Mouse (Mus musculus) CH12.LX (cell line): ENCODE measurements at regions not wholly inside any gene's neighbourhood (a gene's known extent, or its start where the extent isn't known, plus 50 kb on each side); places are given as distances from the start of the nearest gene placed in this dataset.

ENCODE experiments used
- DNase-seq: peaks from one replicate; pipeline ENCODE4 v3.0.0-alpha.2; 2013; ENCODE audit errors: extremely low read depth
- H3K27ac ChIP-seq: 2 replicates; pipeline ENCODE4 v1.5.1; 2012; ENCODE audit warnings: low read depth, mild to moderate bottlenecking, control low read depth, moderate library complexity; ENCODE audit not compliant: insufficient read depth
- H3K27me3 ChIP-seq: replicated peaks from 2 replicates; pipeline ENCODE3; 2012; ENCODE audit warnings: inconsistent platforms
- H3K36me3 ChIP-seq, 2 experiments: replicated peaks in 1 of 2; 2 replicates each; pipeline versions ENCODE3 to v1.6.1; 2012; ENCODE audit warnings: inconsistent platforms in 1 of 2, low read length in 1 of 2, mild to moderate bottlenecking in 1 of 2, mixed read lengths in 1 of 2, moderate library complexity in 1 of 2; ENCODE audit not compliant: control insufficient read depth in 1 of 2, insufficient read depth in 1 of 2
- H3K4me1 ChIP-seq, 2 experiments: 2 replicates each; pipeline ENCODE4 v1.6.1; 2012; ENCODE audit warnings: inconsistent platforms in 1 of 2, moderate library complexity in 1 of 2; ENCODE audit not compliant: insufficient read depth in 2 of 2, control insufficient read depth in 1 of 2
- H3K4me2 ChIP-seq: 2 replicates; pipeline ENCODE4 v1.6.1; 2012; ENCODE audit warnings: low read depth, mild to moderate bottlenecking, control low read depth; ENCODE audit not compliant: poor library complexity, insufficient read depth, severe bottlenecking
- H3K4me3 ChIP-seq, 3 experiments: fragments of 150-350 bp in 1 of 3; sonication (generic) in 1 of 3; replicated peaks in 1 of 3; 2 replicates each; pipeline versions ENCODE3 to v1.5.1; 2011 to 2012; ENCODE audit warnings: low read depth in 2 of 3, low read length in 2 of 3, mild to moderate bottlenecking in 2 of 3, moderate library complexity in 2 of 3, control low read depth in 1 of 3, improper control_type of control experiment in 1 of 3, inconsistent platforms in 1 of 3, mixed read lengths in 1 of 3; ENCODE audit not compliant: poor library complexity in 1 of 3
- H3K79me2 ChIP-seq: replicated peaks from 2 replicates; pipeline ENCODE4 v1.6.1; 2012; ENCODE audit warnings: mild to moderate bottlenecking, moderate library complexity; ENCODE audit not compliant: control insufficient read depth, poor library complexity, insufficient read depth, severe bottlenecking; ENCODE audit errors: extremely low read depth
- H3K9ac ChIP-seq: 2 replicates; pipeline ENCODE4 v1.6.1; 2012; ENCODE audit warnings: low read depth, mild to moderate bottlenecking, control low read depth, moderate library complexity; ENCODE audit not compliant: insufficient read depth
- H3K9me3 ChIP-seq: replicated peaks from 2 replicates; pipeline ENCODE3; 2012; ENCODE audit warnings: low read length, inconsistent platforms, mixed read lengths
- CHD2 ChIP-seq: IDR thresholded peaks from 2 replicates; pipeline ENCODE4 v1.6.1; 2011; ENCODE audit warnings: low read length, improper control_type of control experiment
- CTCF ChIP-seq, 2 experiments: IDR thresholded peaks in 1 of 2; conservative IDR thresholded peaks in 1 of 2; 2 replicates each; pipeline ENCODE4 v1.5.1; 2011 to 2012; ENCODE audit warnings: low read depth in 2 of 2, low read length in 2 of 2, improper control_type of control experiment in 1 of 2, inconsistent platforms in 1 of 2, mild to moderate bottlenecking in 1 of 2, moderate library complexity in 1 of 2
- E2F4 ChIP-seq: IDR thresholded peaks from 2 replicates; pipeline ENCODE4 v1.6.1; 2011; ENCODE audit warnings: low read depth, low read length, improper control_type of control experiment; ENCODE audit not compliant: insufficient replicate concordance
- EP300 ChIP-seq: IDR thresholded peaks from 2 replicates; pipeline ENCODE4 v1.6.1; 2011; ENCODE audit warnings: low read length, improper control_type of control experiment
- IRF4 ChIP-seq: IDR thresholded peaks from 2 replicates; pipeline ENCODE4 v1.6.1; 2014; ENCODE audit warnings: low read depth, mild to moderate bottlenecking, inconsistent platforms, low read length, improper control_type of control experiment
- JUND ChIP-seq: conservative IDR thresholded peaks from 2 replicates; pipeline ENCODE4 v1.6.1; 2011; ENCODE audit warnings: low read depth, low read length, improper control_type of control experiment
- KAT2A ChIP-seq: IDR thresholded peaks from 2 replicates; pipeline ENCODE4 v1.6.1; 2012; ENCODE audit warnings: low read length, improper control_type of control experiment, inconsistent platforms; ENCODE audit not compliant: insufficient replicate concordance
- MAFK ChIP-seq: IDR thresholded peaks from 2 replicates; pipeline ENCODE4 v1.6.1; 2011; ENCODE audit warnings: low read length, improper control_type of control experiment; ENCODE audit not compliant: insufficient replicate concordance
- MAX ChIP-seq: IDR thresholded peaks from 2 replicates; pipeline ENCODE4 v1.6.1; 2011; ENCODE audit warnings: low read length, improper control_type of control experiment
- MAZ ChIP-seq: IDR thresholded peaks from 2 replicates; pipeline ENCODE4 v1.6.1; 2012; ENCODE audit warnings: low read depth, mild to moderate bottlenecking, inconsistent platforms, low read length, improper control_type of control experiment, moderate library complexity
- MYC ChIP-seq: IDR thresholded peaks from 2 replicates; pipeline ENCODE4 v1.6.1; 2011; ENCODE audit warnings: low read depth, mild to moderate bottlenecking, improper control_type of control experiment, low read length
- NELFE ChIP-seq: IDR thresholded peaks from 2 replicates; pipeline ENCODE4 v1.6.1; 2011; ENCODE audit warnings: low read depth, low read length, improper control_type of control experiment
- POLR2A ChIP-seq: IDR thresholded peaks from 2 replicates; pipeline ENCODE4 v1.6.1; 2011; ENCODE audit warnings: low read depth, mild to moderate bottlenecking, improper control_type of control experiment, low read length
- POLR2AphosphoS2 ChIP-seq: IDR thresholded peaks from 2 replicates; pipeline ENCODE4 v1.6.1; 2011; ENCODE audit warnings: low read depth, low read length, improper control_type of control experiment
- RAD21 ChIP-seq: IDR thresholded peaks from 2 replicates; pipeline ENCODE4 v1.6.1; 2011; ENCODE audit warnings: low read depth, mild to moderate bottlenecking, low read length, improper control_type of control experiment, moderate library complexity
- RCOR1 ChIP-seq: conservative IDR thresholded peaks from 2 replicates; pipeline ENCODE4 v1.6.1; 2012; ENCODE audit warnings: low read depth, mild to moderate bottlenecking, inconsistent platforms, low read length, improper control_type of control experiment
- SIN3A ChIP-seq: IDR thresholded peaks from 2 replicates; pipeline ENCODE4 v1.6.1; 2012; ENCODE audit warnings: low read length, improper control_type of control experiment, inconsistent platforms
- TBP ChIP-seq: conservative IDR thresholded peaks from 2 replicates; pipeline ENCODE4 v1.6.1; 2011; ENCODE audit warnings: low read depth, low read length, improper control_type of control experiment
- USF1 ChIP-seq: IDR thresholded peaks from 2 replicates; pipeline ENCODE4 v1.6.1; 2014; ENCODE audit warnings: low read depth, mild to moderate bottlenecking, inconsistent platforms, low read length, improper control_type of control experiment
- USF2 ChIP-seq: conservative IDR thresholded peaks from 2 replicates; pipeline ENCODE4 v1.6.1; 2011; ENCODE audit warnings: low read depth, low read length, improper control_type of control experiment
- ZC3H11A ChIP-seq: IDR thresholded peaks from 2 replicates; pipeline ENCODE4 v1.6.1; 2012; ENCODE audit warnings: low read depth, mild to moderate bottlenecking, inconsistent platforms, low read length, improper control_type of control experiment
- ZMIZ1 ChIP-seq: IDR thresholded peaks from 2 replicates; pipeline ENCODE4 v1.6.1; 2012; ENCODE audit warnings: low read depth, mild to moderate bottlenecking, inconsistent platforms, low read length, improper control_type of control experiment
- ZNF384 ChIP-seq: IDR thresholded peaks from 2 replicates; pipeline ENCODE4 v1.6.1; 2012; ENCODE audit warnings: low read depth, low read length, improper control_type of control experiment, inconsistent platforms
- dilution Hi-C: fragments of 300-500 bp; cut with MboI; formaldehyde crosslinking; loops from 2 replicates; pipeline ENCODE4 v1.14.3; 2020; ENCODE audit warnings: low sequenced_read_pairs; ENCODE audit not compliant: extremely low pct_unique_long_range_greater_than_20kb, extremely low pct_ligation_motif_present
- in situ Hi-C: fragments of 300-500 bp; cut with MboI; formaldehyde crosslinking; loops from 3 replicates; pipeline ENCODE4 v1.14.3; 2019; ENCODE audit warnings: low sequenced_read_pairs, low pct_ligation_motif_present, low pct_unique_long_range_greater_than_20kb, mixed read lengths

- H3K4me3 ChIP-seq: no peak overlapping the region
- no peak for TF ChIP-seq SIN3A
- no peak for TF ChIP-seq TBP
- no peak for TF ChIP-seq ZMIZ1
- no peak for TF ChIP-seq JUND
- TF ChIP-seq MAZ: no peak
- no peak for TF ChIP-seq MAFK
- no peak for TF ChIP-seq MYC
- no peak for TF ChIP-seq POLR2AphosphoS2
- H3K27ac ChIP-seq: no peak overlapping the region
- no peak for DNase-seq
- no peak overlapping the region for H3K4me2 ChIP-seq
- no peaks in the 10 kb centered on the region for H3K36me3 ChIP-seq
- no peaks in the 10 kb centered on the region for H3K9me3 ChIP-seq
- no peaks in the 10 kb centered on the region for H3K79me2 ChIP-seq
- H3K9ac ChIP-seq: no peak overlapping the region
- H3K27me3 ChIP-seq: no peaks in the 10 kb centered on the region
- peaks cover 0 to 7% of the 10 kb centered on the region in 2 experiments; a peak in 2 of 4 replicates for H3K4me1 ChIP-seq
- dilution Hi-C loops: no loop called here
- in situ Hi-C loops: no loop called here
These were observed 214.1 kb upstream of the Zmiz1 start for GRCm38 (mm10) chr14:25244841-25245240.

DNA sequence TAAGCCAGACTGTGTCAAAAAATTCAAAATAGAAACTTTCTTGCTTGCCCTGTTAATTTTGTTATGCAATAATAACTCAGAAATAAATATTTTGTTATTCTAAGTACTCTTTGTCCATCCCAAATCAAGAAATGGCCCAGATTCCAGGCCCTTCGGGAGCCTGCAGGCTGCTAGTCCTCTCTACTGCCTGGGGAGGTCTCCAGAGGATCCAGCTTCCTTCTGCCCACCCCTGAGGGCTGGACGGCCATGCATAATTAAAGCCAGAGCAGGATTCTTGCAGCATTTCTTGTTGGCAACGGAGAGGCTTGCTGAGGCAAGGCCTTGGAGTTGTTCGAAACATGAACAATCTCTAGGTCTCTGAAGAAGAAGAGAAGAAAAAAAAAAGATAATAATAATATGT, 213.3 kb upstream of the Zmiz1 start:
- no peaks in the 10 kb centered on the region for H3K9me3 ChIP-seq
- in situ Hi-C loops: no loop called here

More for the DNA sequence above, 213.3 kb upstream of the Zmiz1 start:
- Histone ChIP-seq H3K4me3 (no peak overlapping the region), H3K9ac (no peak overlapping the region), H3K27me3 (no peaks in the 10 kb centered on the region)
- TF ChIP-seq ZMIZ1: no peak
- TF ChIP-seq E2F4: no peak
- no peak for TF ChIP-seq CTCF (conservative IDR thresholded peaks at IDR 0.05 in 1 of 2, IDR thresholded peaks at IDR 0.05 in 1 of 2; ENCODE audit: low read depth in 2 of 2, low read length in 2 of 2)
- TF ChIP-seq NELFE: no peak
- TF ChIP-seq CHD2: no peak
- no peak for TF ChIP-seq ZC3H11A
- TF ChIP-seq RAD21: no peak
- TF ChIP-seq EP300: no peak
- TF ChIP-seq USF2: no peak
- no peak for TF ChIP-seq POLR2A
- no peak for TF ChIP-seq KAT2A
- TF ChIP-seq IRF4: no peak
- TF ChIP-seq ZNF384: no peak
- TF ChIP-seq JUND: no peak
- no peak for TF ChIP-seq SIN3A
- no peak for TF ChIP-seq TBP
- TF ChIP-seq USF1: no peak
- no peak for TF ChIP-seq MAX
- no peak for TF ChIP-seq RCOR1
- no peak for TF ChIP-seq MAZ
- TF ChIP-seq, all 38 proteins: peak for 0
- H3K27ac ChIP-seq: no peak overlapping the region
- H3K36me3 ChIP-seq: no peaks in the 10 kb centered on the region
- H3K79me2 ChIP-seq: no peaks in the 10 kb centered on the region
- dilution Hi-C loops: no loop called here
- no peaks in the 10 kb centered on the region for H3K4me1 ChIP-seq
- no peak overlapping the region for H3K4me2 ChIP-seq
- no peak for DNase-seq
